Mouse (Mus musculus): ENCODE measurements around the gene Kcnd3. TPM values are rescaled to one million over a fixed set of nuclear protein-coding genes. Genes with fewer than 3 reads are reported as not detected.
A peak's percentile ranks its signal among the peaks of the same experiment; 100 is the strongest.

Gene Kcnd3
- total RNA-seq (2021) = 1 to 10 TPM; 8.0 to 9.4 TPM

DNA sequence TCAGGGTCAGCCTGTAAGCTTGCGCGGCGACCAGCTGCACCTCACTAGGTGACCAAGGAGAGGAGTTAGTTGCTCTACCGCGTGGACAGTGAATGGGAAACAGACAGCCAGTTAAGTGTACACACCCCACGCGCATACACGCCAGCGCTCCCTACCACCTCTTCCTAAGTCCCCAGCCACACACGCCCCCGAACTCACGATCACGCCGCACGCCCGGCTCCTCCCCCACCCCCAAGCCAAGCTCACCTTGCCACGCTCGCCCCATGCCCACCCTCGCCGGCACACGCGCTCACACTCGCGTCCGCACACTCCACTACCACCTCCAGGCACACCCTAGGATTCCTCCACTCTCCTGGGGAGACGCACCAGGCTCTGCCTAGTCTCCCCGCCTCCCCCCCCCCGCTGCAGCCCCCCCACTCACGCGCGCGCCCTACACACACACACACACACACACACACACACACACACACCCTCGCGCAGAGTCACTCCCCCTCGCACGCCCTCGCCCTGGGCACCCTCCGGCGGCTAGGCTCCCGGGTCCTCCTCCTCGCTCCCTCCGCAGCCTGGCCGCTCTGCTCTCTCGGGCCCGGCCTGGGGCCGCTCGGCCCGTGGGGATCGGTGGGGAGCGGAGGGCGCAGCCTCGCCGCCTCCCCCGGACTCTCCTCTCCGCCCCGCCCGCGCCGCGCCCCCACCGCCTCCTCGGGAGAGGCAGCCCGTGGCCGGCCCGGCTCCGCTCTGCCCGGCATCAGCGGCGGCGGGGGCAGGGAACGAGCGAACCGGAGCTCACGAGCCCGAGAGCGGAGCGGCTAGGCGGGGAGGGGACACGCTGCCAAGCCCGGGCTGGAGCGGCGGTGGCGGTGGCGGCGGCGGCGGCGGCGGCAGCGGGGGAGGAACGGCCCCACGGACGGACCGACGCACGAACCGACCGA, at the start of gene Kcnd3:
Gene Kcnd3, plus strand, starts transcription at position 704 of the 929 bp plus-strand sequence.
- no peak for DNase-seq (ENCODE audit: low spot score)
- intact Hi-C loops (cut with DNase I) = loop anchor here (2.0 to 5.0 kb wide), 2 partner anchors 65 to 191 kb away; no protein-coding TSS in a partner anchor

DNA sequence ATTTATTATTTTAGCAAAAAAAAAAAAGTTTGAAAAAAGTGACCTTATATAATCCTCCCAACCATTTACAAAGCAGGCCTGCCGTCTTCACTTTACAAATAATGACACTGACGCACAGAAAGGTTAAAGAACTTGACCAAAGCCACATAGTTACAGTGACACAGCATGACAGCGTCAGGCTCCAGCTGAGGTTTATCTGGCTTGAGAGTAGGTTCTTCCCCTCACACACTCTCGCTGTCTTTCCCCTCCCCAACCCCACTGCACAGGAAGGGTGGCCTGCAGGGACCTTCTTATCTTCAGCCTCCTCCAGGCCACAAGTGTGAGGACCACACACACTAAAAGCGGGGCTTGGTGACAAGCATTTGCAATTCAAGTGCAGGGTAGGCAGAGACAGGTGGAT, 49.5 kb upstream of the Kcnd3 start:
- intact Hi-C loops (cut with DNase I) = no loop called here
- DNase-seq (ENCODE audit: low spot score) = no peak

DNA sequence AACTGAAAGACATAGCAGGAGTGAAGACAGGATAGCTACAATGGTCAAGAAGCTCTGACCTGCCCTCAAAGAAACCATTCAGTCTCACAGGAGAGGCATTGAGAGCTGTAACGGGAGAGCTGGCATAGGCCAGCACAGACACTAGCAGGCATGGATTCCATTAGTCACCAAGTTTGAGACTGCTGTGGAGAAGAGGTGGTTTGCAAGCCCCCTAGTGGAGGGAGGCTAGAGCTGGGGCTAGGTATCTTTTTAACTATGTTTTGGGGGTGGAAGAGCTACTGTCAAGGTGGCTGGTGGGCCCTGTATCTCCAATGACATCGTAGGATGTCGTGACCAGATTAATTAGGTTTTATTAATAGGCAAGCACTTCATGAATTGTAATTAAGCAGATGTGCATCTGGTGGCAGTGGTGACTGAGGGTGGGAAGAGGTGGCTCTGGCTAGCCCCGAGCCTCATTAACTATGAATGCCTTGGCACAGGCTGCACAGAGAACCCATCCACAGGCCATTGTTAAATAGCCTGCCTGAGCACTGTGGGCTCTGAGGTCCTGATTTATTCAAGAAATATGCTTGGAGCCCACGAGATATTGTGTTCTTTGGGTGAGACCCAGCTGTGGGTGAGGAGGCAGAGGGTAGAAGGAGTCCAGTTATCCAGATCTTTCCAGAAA, 48.6 kb upstream of the Kcnd3 start:
- no peak for DNase-seq (ENCODE audit: low spot score)

GRCm38 (mm10) chr3:105404077-105404446, 48.1 kb upstream of the Kcnd3 start:
- DNase-seq (ENCODE audit: low spot score) = peak; percentile 16
- intact Hi-C loops (cut with DNase I) = no loop called here

More for the DNA sequence above, 48.6 kb upstream of the Kcnd3 start:
- intact Hi-C loops (cut with DNase I) = no loop called here

GRCm38 (mm10) chr3:105405516-105405915, 46.6 kb upstream of the Kcnd3 start:
- no peak for DNase-seq (ENCODE audit: low spot score)
- intact Hi-C loops (cut with DNase I) = no loop called here

- intact Hi-C loops (cut with DNase I) = no loop called here
- DNase-seq (ENCODE audit: low spot score) = no peak
Observed at GRCm38 (mm10) chr3:105406036-105406435, 46.1 kb upstream of the Kcnd3 start.

- intact Hi-C loops (cut with DNase I) = no loop called here
- no peak for DNase-seq (ENCODE audit: low spot score)
Observed at GRCm38 (mm10) chr3:105408211-105408610, 43.9 kb upstream of the Kcnd3 start.

DNA sequence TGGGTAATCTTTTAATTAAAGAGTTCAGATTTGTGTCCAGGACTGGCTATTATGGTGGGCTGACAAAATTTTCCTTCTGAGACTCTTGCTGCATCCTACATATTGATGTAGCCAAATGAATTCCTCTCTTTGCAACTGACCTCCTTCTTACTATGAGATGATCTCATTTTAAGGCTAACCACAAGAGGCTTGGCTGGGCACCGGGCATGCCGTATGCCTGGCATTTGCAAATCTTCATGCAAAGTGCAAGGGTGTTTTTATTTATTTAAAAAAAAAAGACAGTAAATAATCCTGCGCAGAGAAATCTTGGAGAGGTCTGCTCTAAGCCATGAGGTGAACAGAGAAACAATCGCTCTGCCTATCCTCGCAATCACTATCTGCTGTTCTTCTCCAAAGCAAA, 41.3 kb upstream of the Kcnd3 start:
- intact Hi-C loops (cut with DNase I) = no loop called here

GRCm38 (mm10) chr3:105411776-105412175, 40.4 kb upstream of the Kcnd3 start:
- no peak for DNase-seq (ENCODE audit: low spot score)
- intact Hi-C loops (cut with DNase I) = no loop called here

More for the DNA sequence above, 41.3 kb upstream of the Kcnd3 start:
- no peak for DNase-seq (ENCODE audit: low spot score)

GRCm38 (mm10) chr3:105412229-105412628, 39.9 kb upstream of the Kcnd3 start:
- no peak for DNase-seq (ENCODE audit: low spot score)
- intact Hi-C loops (cut with DNase I) = no loop called here

- no peak for DNase-seq (ENCODE audit: low spot score)
- intact Hi-C loops (cut with DNase I) = no loop called here
Observed at GRCm38 (mm10) chr3:105412681-105413080, 39.4 kb upstream of the Kcnd3 start.

DNA sequence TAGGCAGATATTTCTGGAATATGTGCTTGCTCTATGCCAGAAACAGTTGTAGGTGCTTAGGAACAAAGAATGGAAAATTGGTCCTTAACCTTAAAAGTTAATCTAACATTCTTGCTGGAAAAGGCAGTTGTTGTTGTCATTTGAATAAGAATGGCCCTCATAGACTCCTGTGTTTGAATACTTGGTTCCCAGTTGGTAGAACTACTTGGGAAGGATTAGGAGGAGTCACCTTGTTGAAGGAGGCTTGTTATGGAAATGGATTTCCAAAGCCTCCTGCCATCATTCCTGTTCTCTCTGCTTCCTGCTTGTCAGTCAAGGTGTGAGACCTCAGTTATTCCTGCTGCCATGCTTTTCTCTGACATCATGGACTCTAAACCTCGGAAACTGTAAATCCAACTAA, 33.7 kb upstream of the Kcnd3 start:
- intact Hi-C loops (cut with DNase I) = no loop called here
- no peak for DNase-seq (ENCODE audit: low spot score)

- no peak for DNase-seq (ENCODE audit: low spot score)
- intact Hi-C loops (cut with DNase I) = no loop called here
Observed at GRCm38 (mm10) chr3:105422391-105422790, 29.7 kb upstream of the Kcnd3 start.

DNA sequence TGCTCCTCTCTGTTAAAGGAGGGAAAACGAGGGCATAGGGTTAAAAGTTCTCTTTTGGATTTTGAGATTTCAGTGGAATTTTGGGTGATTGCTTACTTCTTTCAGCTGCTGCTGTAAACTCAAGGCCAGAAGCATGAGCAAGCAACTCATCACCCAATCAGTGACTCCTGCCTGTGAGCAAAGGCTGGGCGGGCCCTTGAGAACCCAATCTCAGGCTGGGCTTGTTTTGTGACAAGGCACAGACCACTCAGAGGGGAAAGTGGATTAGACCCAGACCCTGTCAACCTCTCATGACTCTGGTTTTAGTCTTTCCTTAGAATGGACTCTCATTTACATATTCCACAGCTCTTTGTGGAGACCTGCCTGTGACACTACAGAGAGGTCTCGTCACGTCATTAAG, 28.7 kb upstream of the Kcnd3 start:
- intact Hi-C loops (cut with DNase I) = no loop called here
- no peak for DNase-seq (ENCODE audit: low spot score)

- no peak for DNase-seq (ENCODE audit: low spot score)
- intact Hi-C loops (cut with DNase I) = no loop called here
Observed at GRCm38 (mm10) chr3:105428586-105428985, 23.5 kb upstream of the Kcnd3 start.

GRCm38 (mm10) chr3:105436383-105436782, 15.7 kb upstream of the Kcnd3 start:
- DNase-seq (ENCODE audit: low spot score) = no peak
- intact Hi-C loops (cut with DNase I) = no loop called here

DNA sequence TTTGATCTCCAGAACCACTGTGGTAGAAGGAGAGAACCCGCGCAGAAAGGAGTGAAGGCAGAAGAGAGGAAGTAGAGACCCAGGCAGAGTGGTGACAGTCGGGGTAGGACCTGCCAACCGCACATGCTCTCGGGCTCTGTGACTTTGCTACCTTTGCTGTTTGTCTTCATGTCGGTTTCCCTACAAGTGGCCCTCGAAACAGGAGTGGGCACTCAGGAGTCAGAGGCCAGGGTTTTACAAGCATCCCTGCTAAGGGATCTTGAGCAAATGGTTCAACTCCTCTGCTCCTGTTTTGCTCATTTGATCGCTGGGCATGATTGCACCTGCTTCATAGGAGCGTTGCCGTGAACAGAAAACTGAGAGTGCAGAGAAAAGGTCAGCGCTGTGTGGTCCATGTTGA, 15.2 kb upstream of the Kcnd3 start:
- intact Hi-C loops (cut with DNase I) = no loop called here
- no peak for DNase-seq (ENCODE audit: low spot score)

- no peak for DNase-seq (ENCODE audit: low spot score)
- intact Hi-C loops (cut with DNase I) = no loop called here
Observed at GRCm38 (mm10) chr3:105440873-105441495, 11.1 kb upstream of the Kcnd3 start.

DNA sequence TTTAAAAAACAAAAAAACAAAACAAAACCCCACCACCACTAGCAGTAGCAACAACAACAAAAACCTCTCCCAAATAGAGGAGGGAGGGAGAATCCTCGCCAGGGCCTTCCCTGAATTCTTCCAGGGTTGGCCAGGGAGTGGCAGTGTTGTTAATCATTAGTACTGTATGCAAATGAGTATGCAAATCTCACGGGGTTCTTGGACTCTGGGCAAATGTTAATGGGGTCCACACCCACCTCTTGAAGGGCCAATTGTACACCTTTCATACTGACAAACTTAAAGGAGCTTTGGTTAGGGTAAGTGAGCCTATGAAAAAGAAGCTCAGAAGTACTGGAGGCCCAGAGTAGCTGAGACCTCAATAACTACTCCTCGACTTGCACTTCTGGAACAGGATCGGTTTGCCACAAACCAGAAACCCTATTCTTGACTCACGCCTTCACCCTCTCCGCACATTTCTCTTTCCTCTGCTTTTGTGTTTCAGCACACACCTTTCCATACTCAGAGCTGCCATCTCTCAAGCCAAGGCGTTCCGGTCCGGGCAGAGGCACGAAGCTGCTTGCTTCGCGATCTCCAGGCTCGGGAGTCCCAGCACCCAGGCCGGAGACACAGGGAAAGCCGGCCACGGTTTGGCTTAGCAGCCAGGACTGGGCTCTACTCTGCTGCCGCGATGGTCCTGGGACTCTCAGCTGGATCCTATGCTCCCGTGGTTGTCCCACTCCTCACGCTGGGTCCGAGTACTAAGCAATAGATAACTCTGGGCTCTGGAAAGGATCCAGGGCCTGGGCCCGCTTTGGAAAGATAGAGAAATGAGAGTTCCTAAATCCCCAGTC, 1.3 kb upstream of the Kcnd3 start:
- intact Hi-C loops (cut with DNase I) = loop anchor here (2.0 to 5.0 kb wide), 2 partner anchors 66 to 192 kb away; no protein-coding TSS in a partner anchor
- DNase-seq (ENCODE audit: low spot score) = no peak

All from heart, postnatal 25 days (tissue).